Mouse (Mus musculus) urinary bladder, postnatal 14 days (tissue): ENCODE results near the gene Taf1b.
A peak's percentile ranks its signal among the peaks of the same experiment; 100 is the strongest.

Experiments
- DNase-seq: peaks from one replicate; pipeline ENCODE4 v3.0.0; 2021; ENCODE audit warnings: low spot score

The Taf1b gene

DNA sequence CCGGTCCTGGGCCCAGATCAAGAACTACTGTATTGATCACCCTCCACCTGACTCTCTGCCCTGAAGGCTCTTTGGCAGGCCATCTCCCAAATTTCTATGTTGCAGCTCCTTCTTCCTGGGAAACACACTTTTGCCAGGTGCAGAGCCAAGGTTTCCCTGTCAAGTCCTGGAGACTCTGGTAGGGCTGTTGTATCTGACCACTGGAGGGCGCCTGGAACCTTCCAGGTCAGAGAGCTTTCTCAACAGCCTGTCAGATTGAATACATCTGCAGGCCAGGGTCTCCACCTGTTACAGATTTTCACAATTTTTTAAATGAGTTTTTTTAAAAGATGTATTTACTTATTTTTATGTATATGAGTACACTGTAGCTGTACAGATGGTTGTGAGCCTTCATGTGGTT, 105.1 kb downstream of the Taf1b start:
- peak; percentile 80 for DNase-seq

DNA sequence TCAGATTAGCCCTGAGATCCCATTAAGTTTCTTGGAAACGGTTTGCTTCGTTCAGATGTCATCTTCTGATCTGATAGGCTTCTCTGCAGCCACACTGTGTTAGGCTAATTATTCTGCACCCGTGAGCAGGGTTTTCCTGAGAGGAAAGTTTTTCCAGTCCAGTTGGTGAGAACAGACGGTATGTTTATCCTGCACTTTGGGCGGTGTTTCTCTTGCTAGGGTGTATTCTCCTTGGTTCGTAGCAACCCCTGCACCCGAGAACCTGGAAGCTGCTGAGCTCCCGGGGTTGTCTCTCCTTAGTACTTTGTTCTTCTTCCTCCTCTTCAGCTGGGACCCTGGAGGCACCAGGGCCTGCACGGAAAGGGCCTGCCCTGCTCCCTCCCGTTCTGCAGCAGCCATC, 108.0 kb downstream of the Taf1b start:
- no peak for DNase-seq
